In the genomic region with DNA sequence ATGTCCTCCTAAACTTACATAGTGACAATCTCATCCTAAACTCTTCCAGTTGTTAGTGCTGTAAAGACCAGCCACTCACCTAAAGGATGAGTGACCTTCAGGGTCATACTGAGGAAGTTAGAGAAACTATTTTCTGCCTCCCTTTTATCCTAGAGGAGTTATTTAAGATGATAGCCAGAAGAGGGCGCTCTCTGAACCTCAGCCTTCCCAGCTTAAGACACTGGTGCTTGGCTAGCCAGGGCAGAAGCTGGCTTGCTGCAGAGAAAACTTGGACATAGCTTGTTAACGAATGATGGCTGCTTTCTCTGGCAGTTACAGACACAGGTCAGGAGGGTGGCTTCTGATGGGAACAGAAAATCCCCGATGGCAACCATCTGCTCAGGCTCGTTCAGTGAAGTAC, we compare ENCODE assay signal across 18 mouse cellular contexts.
DNase-seq lines count a peak whose midpoint lies in the region; ATAC-seq and TF ChIP-seq lines count a peak whose summit lies in the region.
"Had no signal": no experiment of that assay in that cellular context is flagged by ENCODE, and none has a peak within 500 bp of the region (broad histone marks: within the 10 kb centered on the region; RNA-seq: fewer than 3 reads in every experiment).

No protein-coding gene starts in this region.

- no peak for TF ChIP-seq POLR2A in bone marrow macrophage, adult 2 months (IDR thresholded peaks at IDR 0.05; ENCODE audit: borderline replicate concordance, low read depth, low read length)
- TF ChIP-seq POLR2A in thymus, adult 2 months (IDR thresholded peaks at IDR 0.05; ENCODE audit: control insufficient read depth, extremely low read depth, insufficient read depth, low read length, poor library complexity): no peak

- no peak for TF ChIP-seq CTCF in forebrain, postnatal 0 days (IDR thresholded peaks at IDR 0.05; ENCODE audit: low read depth)
- peak; percentile 49 for TF ChIP-seq CTCF in E14TG2a.4 (conservative IDR thresholded peaks at IDR 0.05; ENCODE audit: low read length)
- 0 out of 2 replicates have a peak, but pooled peaks have one; percentile 11 for TF ChIP-seq CTCF in bone marrow macrophage, adult 2 months (IDR thresholded peaks at IDR 0.05; ENCODE audit: low read depth, low read length)
- TF ChIP-seq CTCF in thymus, adult 2 months (IDR thresholded peaks at IDR 0.05; ENCODE audit: borderline replicate concordance, control insufficient read depth, extremely low read depth, insufficient read depth, low read length, poor library complexity): no peak

- 61% methylated on average over 4 of the region's 4 CpGs for WGBS in forebrain, postnatal 0 days
- WGBS in forebrain, embryonic 12.5 days: 61% methylated on average over 4 of the region's 4 CpGs
- WGBS in thymus, adult 2 months: 89% methylated on average over 4 of the region's 4 CpGs
- WGBS in midbrain, embryonic 11.5 days: 67% methylated on average over 4 of the region's 4 CpGs

- H3K9me3 ChIP-seq in forebrain, postnatal 0 days (ENCODE audit: low read length): no peaks in the 10 kb centered on the region
- H3K9me3 ChIP-seq in forebrain, embryonic 12.5 days: no peaks in the 10 kb centered on the region
- no peaks in the 10 kb centered on the region for H3K9me3 ChIP-seq in E14TG2a.4 (ENCODE audit: low read length)
- H3K9me3 ChIP-seq in midbrain, embryonic 11.5 days (ENCODE audit: control insufficient read depth, low read length): no peaks in the 10 kb centered on the region
- H3K9me3 ChIP-seq: embryonic facial prominence, embryonic 10.5 days; stomach, embryonic 15.5 days had no signal

- ATAC-seq in forebrain, postnatal 0 days: no peak
- no peak for ATAC-seq in forebrain, embryonic 12.5 days (ENCODE audit: low FRiP score)
- ATAC-seq in midbrain, embryonic 11.5 days (ENCODE audit: low FRiP score): no peak
- ATAC-seq: activated CD4-positive, CD25-positive, alpha-beta regulatory T cell, adult 4 months; CD4-positive, CD25-positive, alpha-beta regulatory T cell, adult 4 months; intestine, embryonic 16.5 days had no signal

- H3K36me3 ChIP-seq in forebrain, postnatal 0 days (ENCODE audit: insufficient read depth): no peaks in the 10 kb centered on the region
- H3K36me3 ChIP-seq in forebrain, embryonic 12.5 days (replicated peaks): no peaks in the 10 kb centered on the region
- no peaks in the 10 kb centered on the region for H3K36me3 ChIP-seq in E14TG2a.4 (ENCODE audit: insufficient read depth, low read length)
- no peaks in the 10 kb centered on the region for H3K36me3 ChIP-seq in thymus, adult 2 months (ENCODE audit: control insufficient read depth, insufficient read depth, low read length)
- H3K36me3 ChIP-seq in midbrain, embryonic 11.5 days (ENCODE audit: control insufficient read depth, insufficient read depth, low read length): no peaks in the 10 kb centered on the region
- H3K36me3 ChIP-seq: embryonic facial prominence, embryonic 10.5 days; stomach, embryonic 15.5 days had no signal

- H3K27me3 ChIP-seq in forebrain, postnatal 0 days (ENCODE audit: insufficient read depth, low read length): no peaks in the 10 kb centered on the region
- no peaks in the 10 kb centered on the region for H3K27me3 ChIP-seq in forebrain, embryonic 12.5 days
- no peaks in the 10 kb centered on the region for H3K27me3 ChIP-seq in E14TG2a.4 (ENCODE audit: insufficient read depth, low read length)
- no peaks in the 10 kb centered on the region for H3K27me3 ChIP-seq in thymus, adult 2 months (ENCODE audit: control insufficient read depth, insufficient read depth, low read length)
- no peaks in the 10 kb centered on the region for H3K27me3 ChIP-seq in midbrain, embryonic 11.5 days (ENCODE audit: control insufficient read depth, insufficient read depth, low read length)
- H3K27me3 ChIP-seq: stomach, embryonic 15.5 days had no signal

- H3K4me1 ChIP-seq in forebrain, postnatal 0 days (ENCODE audit: insufficient read depth): 0 out of 2 replicates have a peak, but pooled peaks cover 2% of the 10 kb centered on the region
- no peaks in the 10 kb centered on the region for H3K4me1 ChIP-seq in forebrain, embryonic 12.5 days
- H3K4me1 ChIP-seq in E14TG2a.4 (replicated peaks; ENCODE audit: low read depth, low read length): no peaks in the 10 kb centered on the region
- no peaks in the 10 kb centered on the region for H3K4me1 ChIP-seq in bone marrow macrophage, adult 2 months (ENCODE audit: control insufficient read depth, insufficient read depth, low read length)
- no peaks in the 10 kb centered on the region for H3K4me1 ChIP-seq in thymus, adult 2 months (replicated peaks; ENCODE audit: control insufficient read depth, insufficient read depth, low read length)
- no peaks in the 10 kb centered on the region for H3K4me1 ChIP-seq in midbrain, embryonic 11.5 days (ENCODE audit: control insufficient read depth, insufficient read depth, low read length)
- H3K4me1 ChIP-seq: stomach, embryonic 15.5 days had no signal

- no peak overlapping the region for H3K4me3 ChIP-seq in forebrain, postnatal 0 days (ENCODE audit: low read depth, low read length)
- H3K4me3 ChIP-seq in forebrain, embryonic 12.5 days (replicated peaks): no peak overlapping the region
- no peak overlapping the region for H3K4me3 ChIP-seq in E14TG2a.4 (replicated peaks; ENCODE audit: low read length)
- H3K4me3 ChIP-seq in bone marrow macrophage, adult 2 months (ENCODE audit: insufficient read depth, low read length): no peak overlapping the region
- no peak overlapping the region for H3K4me3 ChIP-seq in thymus, adult 2 months (ENCODE audit: control insufficient read depth, insufficient read depth, low read length)
- H3K4me3 ChIP-seq in midbrain, embryonic 11.5 days (ENCODE audit: low read depth, low read length): no peak overlapping the region
- H3K4me3 ChIP-seq: embryonic facial prominence, embryonic 10.5 days; stomach, embryonic 15.5 days had no signal

- H3K9ac ChIP-seq in forebrain, postnatal 0 days: no peak overlapping the region
- H3K9ac ChIP-seq in forebrain, embryonic 12.5 days: no peak overlapping the region
- no peak overlapping the region for H3K9ac ChIP-seq in midbrain, embryonic 11.5 days (ENCODE audit: low read length)
- H3K9ac ChIP-seq: stomach, embryonic 15.5 days had no signal

- H3K27ac ChIP-seq in forebrain, postnatal 0 days (ENCODE audit: low read depth, low read length): no peak overlapping the region
- no peak overlapping the region for H3K27ac ChIP-seq in forebrain, embryonic 12.5 days
- H3K27ac ChIP-seq in bone marrow macrophage, adult 2 months (ENCODE audit: insufficient read depth, low read depth, low read length): no peak overlapping the region
- H3K27ac ChIP-seq in thymus, adult 2 months (ENCODE audit: control insufficient read depth, insufficient read depth, low read length): no peak overlapping the region
- H3K27ac ChIP-seq in midbrain, embryonic 11.5 days (ENCODE audit: low read depth, low read length): no peak overlapping the region
- H3K27ac ChIP-seq: embryonic facial prominence, embryonic 10.5 days; macrophage; stomach, embryonic 15.5 days had no signal

- no peak overlapping the region for H3K4me2 ChIP-seq in forebrain, postnatal 0 days (ENCODE audit: low read depth)
- no peak overlapping the region for H3K4me2 ChIP-seq in forebrain, embryonic 12.5 days
- no peak overlapping the region for H3K4me2 ChIP-seq in midbrain, embryonic 11.5 days
- H3K4me2 ChIP-seq: liver, embryonic 11.5 days; stomach, embryonic 15.5 days had no signal

- peak; percentile 7 for DNase-seq in forebrain, postnatal 0 days
- peak; percentile 8 for DNase-seq in kidney, postnatal 14 days
- DNase-seq in kidney, adult 9 months: no peak
- no peak for DNase-seq in thymus, adult 2 months
- no peak for DNase-seq in midbrain, embryonic 11.5 days (ENCODE audit: low spot score, missing footprints)
- DNase-seq: gastrocnemius, postnatal 14 days; heart, postnatal 10 days; right cerebral cortex, postnatal 25 days had no signal

Comparison
In these comparisons a context has a peak if more than half of its experiments do, and no peak if none do; other contexts are left out.
1. DNase-seq: peak in forebrain, postnatal 0 days (single experiment) and kidney, postnatal 14 days (single experiment); none in kidney, adult 9 months (single experiment), thymus, adult 2 months (single experiment) and midbrain, embryonic 11.5 days (single experiment).
2. CTCF ChIP-seq: peak in E14TG2a.4 (single experiment) and bone marrow macrophage, adult 2 months (single experiment); none in forebrain, postnatal 0 days (single experiment) and thymus, adult 2 months (single experiment).